In genomic region chr5:73192870-73193576, GRCm38 (mm10) we compare ENCODE assay signal across 15 mouse cellular contexts.
DNase-seq lines count a peak whose midpoint lies in the region; ATAC-seq and TF ChIP-seq lines count a peak whose summit lies in the region.
"Had no signal": no experiment of that assay in that cellular context is flagged by ENCODE, and none has a peak within 500 bp of the region (broad histone marks: within the 10 kb centered on the region; RNA-seq: fewer than 3 reads in every experiment).

No protein-coding gene starts in this region.

- no peak overlapping the region for H3K4me3 ChIP-seq in heart, postnatal 0 days (ENCODE audit: low read depth, low read length)
- H3K4me3 ChIP-seq in megakaryocyte, embryonic 14.5 days (replicated peaks), result peak overlapping the region; percentile 64
- no peak overlapping the region for H3K4me3 ChIP-seq in intestine, embryonic 16.5 days (ENCODE audit: low read length)
- no peak overlapping the region for H3K4me3 ChIP-seq in stomach, embryonic 15.5 days (replicated peaks)
- H3K4me3 ChIP-seq in forebrain, embryonic 16.5 days (replicated peaks; ENCODE audit: low read length), result no peak overlapping the region
- H3K4me3 ChIP-seq: forebrain, embryonic 12.5 days; layer of hippocampus, adult 2 months had no signal

- no peak for ATAC-seq in heart, postnatal 0 days (ENCODE audit: insufficient read depth, low read depth)
- ATAC-seq in megakaryocyte, adult 5-6 weeks (ENCODE audit: poor library complexity, severe bottlenecking), result no peak
- no peak for ATAC-seq in intestine, embryonic 16.5 days
- no peak for ATAC-seq in stomach, embryonic 15.5 days (ENCODE audit: insufficient read depth, low FRiP score, low read depth)
- no peak for ATAC-seq in forebrain, embryonic 16.5 days
- ATAC-seq: hindbrain, embryonic 16.5 days had no signal

- H3K9ac ChIP-seq in heart, postnatal 0 days (replicated peaks; ENCODE audit: low read depth, low read length), result no peak overlapping the region
- H3K9ac ChIP-seq in intestine, embryonic 16.5 days (ENCODE audit: low read depth, low read length), result no peak overlapping the region
- no peak overlapping the region for H3K9ac ChIP-seq in stomach, embryonic 15.5 days
- no peak overlapping the region for H3K9ac ChIP-seq in forebrain, embryonic 16.5 days (replicated peaks; ENCODE audit: low read depth, low read length)
- H3K9ac ChIP-seq: forebrain, embryonic 12.5 days had no signal

- DNase-seq in heart, postnatal 0 days (ENCODE audit: low spot score), result no peak
- no peak for DNase-seq in heart, postnatal 36 days
- DNase-seq in testis, postnatal 10 days (ENCODE audit: low spot score), result no peak
- DNase-seq: adrenal gland, postnatal 25 days; cerebellum, adult 11-12 months; thymus, adult 2 months had no signal

- no peaks in the 10 kb centered on the region for H3K27me3 ChIP-seq in heart, postnatal 0 days (ENCODE audit: control insufficient read depth, insufficient read depth, low read length)
- H3K27me3 ChIP-seq in megakaryocyte, embryonic 14.5 days (replicated peaks), result no peaks in the 10 kb centered on the region
- no peaks in the 10 kb centered on the region for H3K27me3 ChIP-seq in intestine, embryonic 16.5 days (replicated peaks; ENCODE audit: control insufficient read depth, insufficient read depth, low read length)
- no peaks in the 10 kb centered on the region for H3K27me3 ChIP-seq in stomach, embryonic 15.5 days (replicated peaks)
- H3K27me3 ChIP-seq in forebrain, embryonic 16.5 days (replicated peaks; ENCODE audit: control insufficient read depth, insufficient read depth, low read length), result no peaks in the 10 kb centered on the region
- H3K27me3 ChIP-seq: forebrain, embryonic 12.5 days had no signal

- H3K4me1 ChIP-seq in heart, postnatal 0 days (ENCODE audit: control insufficient read depth, insufficient read depth), result peaks cover 16% of the 10 kb centered on the region; the same call in 1 of the 2 replicates
- peaks cover 81% of the 10 kb centered on the region for H3K4me1 ChIP-seq in megakaryocyte, embryonic 14.5 days
- peaks cover 26% of the 10 kb centered on the region for H3K4me1 ChIP-seq in intestine, embryonic 16.5 days (ENCODE audit: control insufficient read depth, insufficient read depth, low read length)
- H3K4me1 ChIP-seq in stomach, embryonic 15.5 days, result peaks cover 19% of the 10 kb centered on the region
- no peaks in the 10 kb centered on the region for H3K4me1 ChIP-seq in forebrain, embryonic 16.5 days (replicated peaks; ENCODE audit: control insufficient read depth, insufficient read depth, low read length)

- intact Hi-C loops in heart, postnatal 36 days (cut with DNase I), result no loop called here

- peak overlapping the region; percentile 73 for H3K27ac ChIP-seq in heart, postnatal 0 days (ENCODE audit: low read depth)
- H3K27ac ChIP-seq in intestine, embryonic 16.5 days (ENCODE audit: low read length), result peak overlapping the region; percentile 61
- peak overlapping the region; percentile 82 for H3K27ac ChIP-seq in stomach, embryonic 15.5 days
- H3K27ac ChIP-seq in forebrain, embryonic 16.5 days (ENCODE audit: low read length), result no peak overlapping the region
- H3K27ac ChIP-seq: forebrain, embryonic 12.5 days; layer of hippocampus, adult 2 months; macrophage had no signal

- H3K4me2 ChIP-seq in heart, postnatal 0 days (ENCODE audit: low read depth, low read length), result peak overlapping the region; percentile 14; the same call in 1 of the 2 replicates
- peak overlapping the region; percentile 13; the same call in 1 of the 2 replicates for H3K4me2 ChIP-seq in intestine, embryonic 16.5 days (ENCODE audit: low read depth, low read length)
- H3K4me2 ChIP-seq in stomach, embryonic 15.5 days, result peak overlapping the region; percentile 19
- H3K4me2 ChIP-seq in forebrain, embryonic 16.5 days (ENCODE audit: low read length), result no peak overlapping the region
- H3K4me2 ChIP-seq: forebrain, embryonic 12.5 days had no signal

- TF ChIP-seq EP300 in heart, postnatal 0 days (IDR thresholded peaks at IDR 0.05; ENCODE audit: low read depth), result no peak

- no peaks in the 10 kb centered on the region for H3K36me3 ChIP-seq in heart, postnatal 0 days (replicated peaks; ENCODE audit: control insufficient read depth, insufficient read depth, low read length)
- H3K36me3 ChIP-seq in megakaryocyte, embryonic 14.5 days (replicated peaks; ENCODE audit: low read length), result peaks cover 64% of the 10 kb centered on the region
- H3K36me3 ChIP-seq in intestine, embryonic 16.5 days (ENCODE audit: control insufficient read depth, insufficient read depth, low read length), result no peaks in the 10 kb centered on the region
- H3K36me3 ChIP-seq in stomach, embryonic 15.5 days, result no peaks in the 10 kb centered on the region
- H3K36me3 ChIP-seq in forebrain, embryonic 16.5 days (ENCODE audit: control insufficient read depth, insufficient read depth), result no peaks in the 10 kb centered on the region

- no peaks in the 10 kb centered on the region for H3K9me3 ChIP-seq in heart, postnatal 0 days (replicated peaks; ENCODE audit: control insufficient read depth, low read length)
- H3K9me3 ChIP-seq in megakaryocyte, embryonic 14.5 days, result no peaks in the 10 kb centered on the region
- no peaks in the 10 kb centered on the region for H3K9me3 ChIP-seq in intestine, embryonic 16.5 days (ENCODE audit: control insufficient read depth, low read length)
- no peaks in the 10 kb centered on the region for H3K9me3 ChIP-seq in stomach, embryonic 15.5 days
- no peaks in the 10 kb centered on the region for H3K9me3 ChIP-seq in forebrain, embryonic 16.5 days (ENCODE audit: control insufficient read depth, low read length)
- H3K9me3 ChIP-seq: forebrain, embryonic 12.5 days had no signal

- no peak for TF ChIP-seq CTCF in heart, postnatal 0 days (IDR thresholded peaks at IDR 0.05; ENCODE audit: low read depth)

- 87% methylated on average over 13 of the region's 13 CpGs for WGBS in heart, postnatal 0 days
- WGBS in intestine, embryonic 16.5 days, result 73% methylated on average over 13 of the region's 13 CpGs
- 77% methylated on average over 13 of the region's 13 CpGs for WGBS in stomach, embryonic 15.5 days
- WGBS in forebrain, embryonic 16.5 days, result 91% methylated on average over 13 of the region's 13 CpGs
